Mouse (Mus musculus) midbrain, embryonic 13.5 days (tissue): ENCODE data around the gene Esrrg. TPM values are rescaled to one million over a fixed set of nuclear protein-coding genes. Genes with fewer than 3 reads are reported as not detected.
A peak's percentile ranks its signal among the peaks of the same experiment; 100 is the strongest.

Source experiments
- ATAC-seq: fragments of 200-750 bp; cut with Nextera tagmentation; 2 replicates; pipeline ENCODE4 v1.8.0; 2017; ENCODE audit warnings: mild to moderate bottlenecking, moderate TSS enrichment, moderate library complexity
- H3K27ac ChIP-seq: fragments of 300-500 bp; sonication (generic); 2 replicates; pipeline ENCODE4 v1.5.1; 2015; ENCODE audit warnings: inconsistent platforms, mild to moderate bottlenecking, moderate library complexity
- H3K27me3 ChIP-seq: fragments of 300-500 bp; sonication (generic); 2 replicates; pipeline ENCODE4 v1.6.1; 2015; ENCODE audit warnings: mild to moderate bottlenecking, inconsistent platforms
- H3K36me3 ChIP-seq: fragments of 300-500 bp; sonication (generic); 2 replicates; pipeline ENCODE4 v1.6.1; 2015; ENCODE audit warnings: mild to moderate bottlenecking, inconsistent platforms
- H3K4me1 ChIP-seq: fragments of 300-500 bp; sonication (generic); replicated peaks from 2 replicates; pipeline ENCODE4 v1.6.1; 2015; ENCODE audit warnings: inconsistent platforms
- H3K4me2 ChIP-seq: fragments of 300-500 bp; sonication (generic); replicated peaks from 2 replicates; pipeline ENCODE4 v1.6.1; 2015; ENCODE audit warnings: moderate library complexity, mild to moderate bottlenecking, inconsistent platforms
- H3K4me3 ChIP-seq: fragments of 300-500 bp; sonication (generic); replicated peaks from 2 replicates; pipeline ENCODE4 v1.5.1; 2015; ENCODE audit warnings: mild to moderate bottlenecking, inconsistent platforms
- H3K9ac ChIP-seq: fragments of 300-500 bp; sonication (generic); replicated peaks from 2 replicates; pipeline ENCODE4 v1.6.1; 2015; ENCODE audit warnings: mild to moderate bottlenecking, inconsistent platforms
- H3K9me3 ChIP-seq: fragments of 300-500 bp; sonication (generic); 2 replicates; pipeline ENCODE4 v1.6.1; 2016; ENCODE audit warnings: mild to moderate bottlenecking, inconsistent platforms
- WGBS: fragments of 180-500 bp; shearing (Covaris S2); methylation state at CpG from one replicate; pipeline ENCODE4 v1.1.7; 2015; 5-methylcytosine and 5-hydroxymethylcytosine counted together
- polyA plus RNA-seq: library from polyadenylated mRNA; unstranded; fragments of >200 nt; fragmentation: Nextera tagmentation; extraction: Ambion mirVana; gene quantifications from 2 replicates; pipeline ENCODE4 v1.2.1, GENCODE M21; 2015

Esrrg gene
- polyA plus RNA-seq, 1 experiment from 2014 or later: 16.5 TPM

- Histone ChIP-seq H3K4me2 (no peak overlapping the region), H3K27ac (no peak overlapping the region), H3K9ac (no peak overlapping the region), H3K36me3 (no peaks in the 10 kb centered on the region), H3K4me1 (no peaks in the 10 kb centered on the region), H3K27me3 (no peaks in the 10 kb centered on the region), H3K9me3 (no peaks in the 10 kb centered on the region), H3K4me3 (no peak overlapping the region)
- 86% methylated on average over 4 of the region's 4 CpGs for WGBS
- ATAC-seq: no peak
These were observed 75.9 kb downstream of the Esrrg start for GRCm38 (mm10) chr1:187684519-187684918.

GRCm38 (mm10) chr1:187691846-187692525 is 83.4 kb downstream of the Esrrg start:
- 88% methylated on average over 11 of the region's 11 CpGs for WGBS
- H3K4me3 ChIP-seq: no peak overlapping the region
- no peaks in the 10 kb centered on the region for H3K36me3 ChIP-seq
- H3K27me3 ChIP-seq: no peaks in the 10 kb centered on the region; the same call in 1 of the 2 replicates
- no peak for ATAC-seq
- H3K9me3 ChIP-seq: no peaks in the 10 kb centered on the region
- H3K9ac ChIP-seq: no peak overlapping the region
- H3K27ac ChIP-seq: no peak overlapping the region
- H3K4me2 ChIP-seq: no peak overlapping the region
- H3K4me1 ChIP-seq: no peaks in the 10 kb centered on the region

- no peaks in the 10 kb centered on the region for H3K9me3 ChIP-seq
- no peak overlapping the region for H3K9ac ChIP-seq
- ATAC-seq: no peak
- 58% methylated on average over 4 of the region's 4 CpGs for WGBS
- no peak overlapping the region for H3K27ac ChIP-seq
- no peaks in the 10 kb centered on the region for H3K4me1 ChIP-seq
- H3K36me3 ChIP-seq: no peaks in the 10 kb centered on the region
- H3K4me3 ChIP-seq: no peak overlapping the region
- H3K4me2 ChIP-seq: no peak overlapping the region
- H3K27me3 ChIP-seq: no peaks in the 10 kb centered on the region; the same call in 1 of the 2 replicates
These were observed 86.3 kb downstream of the Esrrg start for GRCm38 (mm10) chr1:187694865-187695264.

GRCm38 (mm10) chr1:187698201-187698600 is 89.6 kb downstream of the Esrrg start:
- Histone ChIP-seq H3K4me3 (no peak overlapping the region), H3K4me2 (no peak overlapping the region), H3K4me1 (no peaks in the 10 kb centered on the region), H3K27me3 (no peaks in the 10 kb centered on the region), H3K27ac (no peak overlapping the region), H3K9me3 (no peaks in the 10 kb centered on the region), H3K9ac (no peak overlapping the region), H3K36me3 (no peaks in the 10 kb centered on the region)
- ATAC-seq: no peak
- 93% methylated on average over 9 of the region's 9 CpGs for WGBS

GRCm38 (mm10) chr1:187700963-187701362 is 92.4 kb downstream of the Esrrg start:
- H3K27me3 ChIP-seq: no peaks in the 10 kb centered on the region
- 75% methylated on average over 2 of the region's 2 CpGs for WGBS
- peaks cover 3% of the 10 kb centered on the region for H3K4me1 ChIP-seq
- H3K27ac ChIP-seq: no peak overlapping the region
- H3K4me2 ChIP-seq: no peak overlapping the region
- H3K36me3 ChIP-seq: no peaks in the 10 kb centered on the region
- no peaks in the 10 kb centered on the region for H3K9me3 ChIP-seq
- no peak overlapping the region for H3K9ac ChIP-seq
- ATAC-seq: no peak
- no peak overlapping the region for H3K4me3 ChIP-seq

- H3K9ac ChIP-seq: no peak overlapping the region
- ATAC-seq: no peak
- H3K36me3 ChIP-seq: no peaks in the 10 kb centered on the region
- no peak overlapping the region for H3K4me3 ChIP-seq
- 87% methylated on average over 4 of the region's 4 CpGs for WGBS
- no peaks in the 10 kb centered on the region for H3K9me3 ChIP-seq
- no peak overlapping the region for H3K4me2 ChIP-seq
- no peaks in the 10 kb centered on the region for H3K27me3 ChIP-seq
- peaks cover 9% of the 10 kb centered on the region for H3K4me1 ChIP-seq
- H3K27ac ChIP-seq: no peak overlapping the region
These were observed 96.3 kb downstream of the Esrrg start for GRCm38 (mm10) chr1:187704921-187705320.

GRCm38 (mm10) chr1:187705348-187705747 is 96.8 kb downstream of the Esrrg start:
- H3K4me3 ChIP-seq: no peak overlapping the region
- H3K9ac ChIP-seq: no peak overlapping the region
- no peaks in the 10 kb centered on the region for H3K36me3 ChIP-seq
- ATAC-seq: no peak
- WGBS: 83% methylated on average over 5 of the region's 5 CpGs
- H3K4me1 ChIP-seq: peaks cover 12% of the 10 kb centered on the region
- no peaks in the 10 kb centered on the region for H3K27me3 ChIP-seq
- H3K27ac ChIP-seq: no peak overlapping the region
- H3K4me2 ChIP-seq: no peak overlapping the region
- H3K9me3 ChIP-seq: no peaks in the 10 kb centered on the region

- 22% methylated on average over 6 of the region's 6 CpGs for WGBS
- Histone ChIP-seq H3K4me2 (no peak overlapping the region), H3K4me1 (peaks cover 19% of the 10 kb centered on the region)
These were observed 97.5 kb downstream of the Esrrg start for GRCm38 (mm10) chr1:187706046-187706445.

GRCm38 (mm10) chr1:187707176-187707575 is 98.6 kb downstream of the Esrrg start:
- no peaks in the 10 kb centered on the region for H3K36me3 ChIP-seq
- no peak overlapping the region for H3K4me2 ChIP-seq
- H3K27ac ChIP-seq: no peak overlapping the region
- ATAC-seq: no peak
- no peak overlapping the region for H3K4me3 ChIP-seq
- H3K9me3 ChIP-seq: no peaks in the 10 kb centered on the region
- H3K27me3 ChIP-seq: no peaks in the 10 kb centered on the region
- H3K4me1 ChIP-seq: peaks cover 24% of the 10 kb centered on the region
- no peak overlapping the region for H3K9ac ChIP-seq

More at GRCm38 (mm10) chr1:187706046-187706445, 97.5 kb downstream of the Esrrg start:
- no peak for ATAC-seq
- Histone ChIP-seq H3K27me3 (no peaks in the 10 kb centered on the region), H3K36me3 (no peaks in the 10 kb centered on the region), H3K9ac (no peak overlapping the region), H3K27ac (no peak overlapping the region), H3K9me3 (no peaks in the 10 kb centered on the region), H3K4me3 (no peak overlapping the region)

- H3K27me3 ChIP-seq: 0 out of 2 replicates have a peak, but pooled peaks cover 3% of the 10 kb centered on the region
- no peak overlapping the region for H3K9ac ChIP-seq
- peaks cover 24% of the 10 kb centered on the region for H3K4me1 ChIP-seq
- H3K9me3 ChIP-seq: no peaks in the 10 kb centered on the region
- WGBS: 55% methylated on average over 8 of the region's 8 CpGs
- no peak overlapping the region for H3K4me3 ChIP-seq
- no peaks in the 10 kb centered on the region for H3K36me3 ChIP-seq
- no peak overlapping the region for H3K4me2 ChIP-seq
- ATAC-seq: peak; percentile 55; the same call in 1 of the 2 replicates
- 0 out of 2 replicates have a peak overlapping the region, but pooled peaks have one; percentile 2 for H3K27ac ChIP-seq
These were observed 101.9 kb downstream of the Esrrg start for GRCm38 (mm10) chr1:187710434-187710948.

GRCm38 (mm10) chr1:187721035-187721434 is 112.4 kb downstream of the Esrrg start:
- no peak for ATAC-seq

GRCm38 (mm10) chr1:187722016-187722415 is 113.4 kb downstream of the Esrrg start:
- ATAC-seq: no peak
- H3K4me2 ChIP-seq: no peak overlapping the region
- H3K4me1 ChIP-seq: peaks cover 21% of the 10 kb centered on the region
- H3K9me3 ChIP-seq: no peaks in the 10 kb centered on the region
- H3K9ac ChIP-seq: no peak overlapping the region
- H3K27me3 ChIP-seq: no peaks in the 10 kb centered on the region
- no peak overlapping the region for H3K27ac ChIP-seq
- H3K4me3 ChIP-seq: no peak overlapping the region
- WGBS: 60% methylated on average over 9 of the region's 9 CpGs
- H3K36me3 ChIP-seq: no peaks in the 10 kb centered on the region

More at GRCm38 (mm10) chr1:187721035-187721434, 112.4 kb downstream of the Esrrg start:
- no peaks in the 10 kb centered on the region for H3K9me3 ChIP-seq
- no peak overlapping the region for H3K27ac ChIP-seq
- 51% methylated on average over 3 of the region's 3 CpGs for WGBS
- H3K36me3 ChIP-seq: no peaks in the 10 kb centered on the region
- H3K27me3 ChIP-seq: no peaks in the 10 kb centered on the region
- H3K9ac ChIP-seq: no peak overlapping the region
- H3K4me3 ChIP-seq: no peak overlapping the region
- H3K4me1 ChIP-seq: peaks cover 21% of the 10 kb centered on the region
- no peak overlapping the region for H3K4me2 ChIP-seq
